Mouse (Mus musculus) heart, adult 2 months (tissue): ENCODE measurements around the gene Myh3. TPM values are rescaled to one million over a fixed set of nuclear protein-coding genes. Genes with fewer than 3 reads are reported as not detected.

Source experiments
- DNase-seq, 2 experiments: peaks; one replicate each; pipeline ENCODE4 v3.0.0; 2021
- H3K27ac ChIP-seq: fragments of 200-600 bp; 2 replicates; pipeline ENCODE4 v1.8.1; 2022
- H3K27me3 ChIP-seq: fragments of 200-500 bp; 2 replicates; pipeline ENCODE4 v1.6.1; 2012; ENCODE audit warnings: mild to moderate bottlenecking, low read length, inconsistent platforms, mixed read lengths; ENCODE audit not compliant: control insufficient read depth, insufficient read depth
- H3K36me3 ChIP-seq: fragments of 200-500 bp; 2 replicates; pipeline ENCODE4 v1.6.1; 2012; ENCODE audit warnings: low read length, inconsistent platforms; ENCODE audit not compliant: control insufficient read depth, insufficient read depth
- H3K4me1 ChIP-seq: fragments of 200-500 bp; 2 replicates; pipeline ENCODE4 v1.6.1; 2011; ENCODE audit warnings: low read length; ENCODE audit not compliant: control insufficient read depth, insufficient read depth
- H3K4me3 ChIP-seq: fragments of 200-600 bp; 2 replicates; pipeline ENCODE4 v1.8.1; 2022
- H3K79me2 ChIP-seq: fragments of 200-500 bp; replicated peaks from 2 replicates; pipeline ENCODE4 v1.6.1; 2012; ENCODE audit warnings: mild to moderate bottlenecking, inconsistent platforms, low read length, moderate library complexity, mixed read lengths; ENCODE audit not compliant: control insufficient read depth, insufficient read depth
- H3K9ac ChIP-seq: fragments of 200-500 bp; 2 replicates; pipeline ENCODE4 v1.6.1; 2012; ENCODE audit warnings: low read depth, mild to moderate bottlenecking, control low read depth, inconsistent platforms, low read length, mixed read lengths
- CTCF ChIP-seq: fragments of 200-600 bp; IDR thresholded peaks from 2 replicates; pipeline ENCODE4 v1.8.1; 2022; ENCODE audit warnings: antibody characterized with exemption, mild to moderate bottlenecking, moderate library complexity
- EP300 ChIP-seq: fragments of 200-500 bp; IDR thresholded peaks from 2 replicates; pipeline ENCODE4 v1.6.1; 2011; ENCODE audit warnings: low read depth, low read length, control low read depth; ENCODE audit not compliant: insufficient read depth
- POLR2A ChIP-seq: fragments of 200-500 bp; IDR thresholded peaks from 2 replicates; pipeline ENCODE4 v1.6.1; 2011; ENCODE audit warnings: mild to moderate bottlenecking, low read depth, low read length, control low read depth; ENCODE audit not compliant: insufficient read depth
- WGBS: fragments of 180-500 bp; shearing (Covaris S2); methylation state at CpG from one replicate; pipeline ENCODE4 v1.1.7; 2018; 5-methylcytosine and 5-hydroxymethylcytosine counted together
- intact Hi-C: fragments of 180-260 bp; cut with DNase I; formaldehyde crosslinking; loops from one replicate; pipeline ENCODE4 v1.15.1; 2025
- polyA plus RNA-seq: library from polyadenylated mRNA; depleted of rRNA; stranded (reverse); fragments of >200 nt; gene quantifications from 2 replicates; pipeline ENCODE4 v1.2.3, GENCODE M21; 2012
- total RNA-seq, 2 experiments: library from RNA; stranded (reverse); gene quantifications; 2 replicates each; pipeline ENCODE4 v1.2.3; 2021

Myh3 gene
- total and polyA plus RNA-seq, 3 experiments: not detected

DNA sequence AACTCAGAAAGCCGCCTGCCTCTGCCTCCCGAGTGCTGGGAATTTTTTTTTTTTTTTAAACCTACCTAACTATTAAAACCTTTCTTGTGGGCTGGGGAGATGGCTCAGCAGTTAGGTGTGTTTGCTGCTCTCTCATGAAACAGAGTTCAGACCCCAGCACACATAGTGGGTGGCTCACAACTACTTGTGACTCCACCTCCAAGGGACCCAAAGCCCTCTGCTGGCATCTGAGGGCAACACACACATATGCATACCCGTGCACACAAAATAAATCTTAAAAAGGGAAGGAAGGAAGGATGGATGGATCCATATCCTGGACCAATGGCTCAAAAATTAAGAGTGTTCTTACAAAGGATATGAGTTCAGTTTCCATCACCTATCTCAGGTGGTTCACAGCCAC, 28.8 kb upstream of the Myh3 start:
- no peak overlapping the region for H3K9ac ChIP-seq
- intact Hi-C loops: no loop called here
- peaks cover 1% of the 10 kb centered on the region for H3K4me1 ChIP-seq
- H3K36me3 ChIP-seq: peaks cover 8% of the 10 kb centered on the region
- H3K79me2 ChIP-seq: peaks cover 4% of the 10 kb centered on the region; the same call in 1 of the 2 replicates
- no peak for DNase-seq
- TF ChIP-seq EP300 (no peak), CTCF (peak; percentile 8; the same call in 1 of the 2 replicates), POLR2A (no peak)
- no peak overlapping the region for H3K27ac ChIP-seq
- WGBS: 93% methylated on average over 3 of the region's 3 CpGs
- no peaks in the 10 kb centered on the region for H3K27me3 ChIP-seq
- no peak overlapping the region for H3K4me3 ChIP-seq

GRCm38 (mm10) chr11:67051676-67052320, 26.3 kb upstream of the Myh3 start:
- Histone ChIP-seq H3K27ac (peak overlapping the region; percentile 92), H3K36me3 (peaks cover 10% of the 10 kb centered on the region), H3K9ac (peak overlapping the region; percentile 80), H3K4me3 (peak overlapping the region; percentile 98), H3K27me3 (no peaks in the 10 kb centered on the region), H3K4me1 (peaks cover 1% of the 10 kb centered on the region), H3K79me2 (peaks cover 2% of the 10 kb centered on the region; the same call in 1 of the 2 replicates)
- intact Hi-C loops: loop anchor here (1.0 to 2.0 kb wide), 2 partner anchors 26 to 33 kb away; partner anchors contain the start of gene Tmem220
- 7% methylated on average over 16 of the region's 16 CpGs for WGBS
- DNase-seq: no peak
- TF ChIP-seq POLR2A (no peak), CTCF (no peak)

- Histone ChIP-seq H3K27ac (peak within 1 kb of the TSS; percentile 92), H3K9ac (peak within 1 kb of the TSS; percentile 80), H3K36me3 (peaks cover 8% of the 10 kb centered on the region), H3K27me3 (no peaks in the 10 kb centered on the region), H3K4me1 (peaks cover 1% of the 10 kb centered on the region), H3K4me3 (peak within 1 kb of the TSS; percentile 98), H3K79me2 (peaks cover 2% of the 10 kb centered on the region; the same call in 1 of the 2 replicates)
- peak; percentile 93 for TF ChIP-seq POLR2A
- TF ChIP-seq EP300: peak; percentile 68; the same call in 1 of the 2 replicates
- TF ChIP-seq CTCF: peak; percentile 53
- WGBS: under 1% methylated on average over 50 of the region's 50 CpGs
- DNase-seq: peak; percentile 90 to 94
- intact Hi-C loops: loop anchor here (1.0 to 2.0 kb wide), 2 partner anchors 27 to 32 kb away; partner anchors contain the start of gene Tmem220
Measured at GRCm38 (mm10) chr11:67052321-67052952, 25.7 kb upstream of the Myh3 start, which contains the start of the genes Adprm and Sco1. TSS of gene Adprm (minus strand) at chr11:67052594. TSS of gene Sco1 (plus strand) at chr11:67052670.

DNA sequence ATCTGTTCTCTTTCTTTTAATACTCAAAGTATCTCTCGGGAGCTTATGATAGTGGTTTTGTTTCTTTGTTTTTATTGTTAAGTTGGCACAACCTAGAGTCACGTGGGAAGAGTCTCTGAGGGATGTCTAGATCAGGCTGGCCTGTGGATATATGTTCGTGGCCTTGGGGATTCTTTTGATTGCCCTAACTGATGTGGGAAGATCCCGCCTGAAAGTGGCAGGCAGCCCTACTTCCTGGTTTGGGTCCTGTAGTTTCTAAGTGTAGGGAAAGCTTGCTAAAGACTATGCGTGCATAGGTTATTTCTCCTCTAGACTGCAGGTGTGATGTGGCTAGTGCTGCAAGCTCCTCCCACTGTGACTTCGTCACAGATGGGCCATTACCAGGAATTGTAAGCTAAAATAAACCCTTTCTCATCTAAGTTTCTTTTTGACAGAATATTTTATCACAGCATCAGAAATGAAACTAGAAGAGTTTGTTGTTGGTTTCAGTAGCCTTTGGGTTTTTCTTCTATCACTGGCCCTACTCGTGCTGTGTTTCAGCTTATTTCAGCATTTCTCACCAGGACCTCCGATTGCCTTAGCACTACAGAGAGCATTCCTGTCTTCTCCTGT, 23.2 kb upstream of the Myh3 start:
- DNase-seq: no peak
- no peak overlapping the region for H3K27ac ChIP-seq
- H3K9ac ChIP-seq: no peak overlapping the region
- intact Hi-C loops: no loop called here
- WGBS: 85% methylated on average over 8 of the region's 8 CpGs
- H3K27me3 ChIP-seq: no peaks in the 10 kb centered on the region
- H3K36me3 ChIP-seq: peaks cover 6% of the 10 kb centered on the region
- TF ChIP-seq POLR2A (no peak), CTCF (no peak), EP300 (no peak)
- H3K79me2 ChIP-seq: peaks cover under 1% of the 10 kb centered on the region
- no peaks in the 10 kb centered on the region; the same call in 1 of the 2 replicates for H3K4me1 ChIP-seq
- H3K4me3 ChIP-seq: no peak overlapping the region

DNA sequence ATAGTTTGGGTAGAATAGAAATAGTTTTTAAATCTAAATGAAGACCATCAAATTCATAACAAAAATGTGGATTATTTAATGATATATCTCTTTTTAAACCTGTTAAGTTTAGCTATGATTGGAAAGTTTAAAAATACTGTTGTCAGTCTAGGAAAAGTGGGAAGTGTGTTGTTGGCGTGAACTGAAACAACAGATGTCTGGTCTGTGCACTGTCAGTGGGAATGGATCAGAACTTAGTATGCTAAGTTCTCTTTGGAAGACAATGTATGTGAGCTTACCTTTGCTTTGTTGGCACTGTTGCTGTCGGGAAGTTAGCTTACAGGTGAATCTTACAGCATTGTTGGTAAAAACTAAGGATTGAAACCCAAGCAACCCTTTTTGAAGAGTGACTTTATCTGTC, 16.8 kb upstream of the Myh3 start:
- WGBS: 90% methylated on average over 2 of the region's 2 CpGs

More for the DNA sequence above, 16.8 kb upstream of the Myh3 start:
- no peak for DNase-seq
- no peak overlapping the region for H3K27ac ChIP-seq
- H3K79me2 ChIP-seq: no peaks in the 10 kb centered on the region; the same call in 1 of the 2 replicates
- no peaks in the 10 kb centered on the region for H3K4me1 ChIP-seq
- intact Hi-C loops: no loop called here
- no peaks in the 10 kb centered on the region; the same call in 1 of the 2 replicates for H3K36me3 ChIP-seq
- H3K27me3 ChIP-seq: no peaks in the 10 kb centered on the region
- no peak overlapping the region for H3K4me3 ChIP-seq
- TF ChIP-seq EP300 (no peak), POLR2A (no peak), CTCF (no peak)
- H3K9ac ChIP-seq: no peak overlapping the region
